Mouse (Mus musculus) liver, adult 2 months (tissue): Measurements from ENCODE around the gene Rala.

ENCODE experiments used
- CTCF ChIP-seq: fragments of 200-500 bp; IDR thresholded peaks from 2 replicates; pipeline ENCODE4 v1.5.1; 2011; ENCODE audit warnings: low read depth, low read length, control low read depth
- POLR2A ChIP-seq: fragments of 200-500 bp; IDR thresholded peaks from 2 replicates; pipeline ENCODE4 v1.6.1; 2011; ENCODE audit warnings: low read length, control low read depth; ENCODE audit not compliant: insufficient read depth; ENCODE audit errors: extremely low read depth

DNA sequence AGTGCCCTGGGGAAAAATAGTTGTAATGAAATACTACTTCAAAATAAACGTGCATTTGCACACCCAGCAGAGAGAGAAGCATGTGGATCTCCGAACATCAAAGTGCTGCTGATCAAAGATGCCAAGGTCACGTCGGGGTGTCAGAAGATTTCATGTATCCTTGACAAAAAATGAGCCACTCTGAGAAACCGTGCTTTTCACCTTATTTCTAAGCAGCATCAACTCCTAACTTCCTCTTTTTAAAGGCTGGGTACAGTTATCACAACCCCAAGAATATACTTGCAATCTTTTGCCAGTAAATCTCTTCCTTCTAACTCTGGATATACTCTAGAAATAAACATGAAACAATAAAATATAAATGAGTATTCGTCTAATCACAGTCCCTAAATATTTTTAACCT lies 1.7 kb downstream of the Rala start:
- no peak for TF ChIP-seq CTCF
- TF ChIP-seq POLR2A: no peak
